Mouse (Mus musculus): ENCODE results near the gene Dytn. TPM values are rescaled to one million over a fixed set of nuclear protein-coding genes. Genes with fewer than 3 reads are reported as not detected.
"Not testable (repeated sequence)": the region's sequence is repeated elsewhere in the genome, so short reads cannot be mapped to it uniquely, and the experiment has no call there.

The Dytn gene
- polyA plus RNA-seq, 1 experiment from 2014 or later: 0.19 TPM

DNA sequence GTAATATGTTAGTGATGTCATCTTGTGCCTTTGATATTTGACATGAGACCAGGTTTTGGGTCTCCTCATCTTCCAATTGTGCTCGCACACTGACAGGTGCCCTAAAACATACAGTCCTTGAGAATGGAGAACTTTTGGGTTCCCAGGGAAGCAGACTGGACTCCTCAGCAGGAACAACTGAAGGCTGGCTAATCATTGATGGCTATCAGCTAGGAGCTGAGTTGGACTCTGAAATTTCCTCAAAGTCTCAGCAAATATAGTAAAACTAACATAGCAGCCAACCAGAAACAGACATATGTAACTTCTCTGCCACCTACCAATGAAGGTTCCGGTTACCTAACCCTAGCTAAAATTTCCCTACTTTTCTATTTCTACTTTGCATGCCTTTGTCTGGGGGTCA, 20.6 kb downstream of the Dytn start:
- ATAC-seq (ENCODE audit: insufficient number of reproducible peaks, insufficient read depth, low FRiP score, low TSS enrichment): no peak
- Histone ChIP-seq H3K36me3 (no peaks in the 10 kb centered on the region), H3K4me3 (no peak overlapping the region), H3K27me3 (no peaks in the 10 kb centered on the region), H3K9me3 (no peaks in the 10 kb centered on the region), H3K4me1 (peaks cover 5% of the 10 kb centered on the region), H3K9ac (no peak overlapping the region), H3K27ac (no peak overlapping the region), H3K4me2 (replicated peaks) (no peak overlapping the region)
- 95% methylated on average over 2 of the region's 2 CpGs for WGBS

- H3K9ac ChIP-seq: no peak overlapping the region
- 1% methylated on average over 7 of the region's 7 CpGs for WGBS
- ATAC-seq (ENCODE audit: insufficient number of reproducible peaks, insufficient read depth, low FRiP score, low TSS enrichment): no peak
- H3K27ac ChIP-seq: no peak overlapping the region
- H3K36me3 ChIP-seq: no peaks in the 10 kb centered on the region
- H3K4me1 ChIP-seq: no peaks in the 10 kb centered on the region
- H3K4me2 ChIP-seq (replicated peaks): no peak overlapping the region
- no peaks in the 10 kb centered on the region for H3K27me3 ChIP-seq
- H3K4me3 ChIP-seq: no peak overlapping the region
- no peaks in the 10 kb centered on the region for H3K9me3 ChIP-seq
Measured at GRCm38 (mm10) chr1:63659591-63659990, 27.1 kb downstream of the Dytn start.

DNA sequence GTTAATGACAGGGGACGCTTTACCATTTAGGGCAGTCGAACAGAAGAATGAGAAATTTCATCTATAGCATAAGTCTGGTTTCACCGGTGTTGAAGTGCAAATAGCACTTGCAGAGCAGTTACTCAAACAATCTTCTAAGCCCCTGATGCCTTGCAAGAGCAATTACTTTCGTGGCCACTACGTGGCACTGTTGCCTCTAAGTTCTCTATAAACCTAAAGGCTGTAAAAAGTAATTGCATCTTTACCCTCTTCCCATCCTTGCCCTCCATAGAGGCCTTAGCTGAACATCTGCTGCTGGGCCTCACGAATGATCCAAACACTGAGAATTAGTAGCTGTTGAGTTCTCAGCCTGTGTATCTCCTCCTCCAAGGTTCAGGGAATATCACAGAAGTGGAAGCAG, 28.7 kb downstream of the Dytn start:
- no peak overlapping the region for H3K4me3 ChIP-seq
- H3K27ac ChIP-seq: no peak overlapping the region
- no peak overlapping the region for H3K9ac ChIP-seq
- H3K4me1 ChIP-seq: no peaks in the 10 kb centered on the region
- 16% methylated on average over 6 of the region's 6 CpGs for WGBS
- no peaks in the 10 kb centered on the region for H3K36me3 ChIP-seq
- H3K9me3 ChIP-seq: no peaks in the 10 kb centered on the region
- no peaks in the 10 kb centered on the region for H3K27me3 ChIP-seq
- ATAC-seq (ENCODE audit: insufficient number of reproducible peaks, insufficient read depth, low FRiP score, low TSS enrichment): no peak
- no peak overlapping the region for H3K4me2 ChIP-seq (replicated peaks)

DNA sequence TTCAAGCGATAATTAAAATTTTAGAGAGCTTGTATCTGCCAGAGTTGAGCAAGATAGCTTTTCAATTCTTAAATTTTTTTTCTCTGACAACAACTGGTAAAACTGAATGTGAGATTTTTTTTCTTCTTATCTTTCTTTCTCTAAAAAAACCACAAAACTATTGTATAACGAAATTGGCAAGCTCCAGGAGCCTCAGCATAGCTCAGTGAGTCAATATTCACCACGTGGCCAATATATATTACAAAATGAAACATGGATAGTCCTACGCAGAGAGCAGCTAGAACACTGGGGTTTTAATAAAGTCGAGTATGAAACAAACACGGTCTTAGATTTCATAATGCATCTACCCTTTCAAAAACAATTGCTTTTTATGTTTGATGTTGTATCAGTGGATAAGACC, 46.8 kb downstream of the Dytn start:
- Histone ChIP-seq H3K36me3 (no peaks in the 10 kb centered on the region), H3K9ac (no peak overlapping the region), H3K27me3 (no peaks in the 10 kb centered on the region), H3K9me3 (no peaks in the 10 kb centered on the region), H3K4me2 (replicated peaks) (no peak overlapping the region), H3K4me3 (no peak overlapping the region), H3K27ac (no peak overlapping the region), H3K4me1 (no peaks in the 10 kb centered on the region)
- no peak for ATAC-seq (ENCODE audit: insufficient number of reproducible peaks, insufficient read depth, low FRiP score, low TSS enrichment)
- 79% methylated on average over 6 of the region's 6 CpGs for WGBS

DNA sequence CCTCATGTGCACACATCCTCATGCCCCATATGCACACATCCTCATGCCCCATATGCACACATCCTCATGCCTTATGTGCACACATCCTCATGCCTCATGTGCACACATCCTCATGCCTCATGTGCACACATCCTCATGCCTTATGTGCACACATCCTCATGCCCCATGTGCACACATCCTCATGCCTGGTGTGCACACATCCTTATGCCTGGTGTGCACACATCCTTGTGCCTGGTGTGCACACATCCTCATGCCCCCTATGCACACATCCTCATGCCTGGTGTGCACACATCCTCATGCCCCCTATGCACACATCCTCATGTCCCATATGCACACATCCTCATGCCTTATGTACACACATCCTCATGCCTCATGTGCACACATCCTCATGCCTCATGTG, 56.3 kb downstream of the Dytn start:
- H3K27ac ChIP-seq; ATAC-seq (ENCODE audit: insufficient number of reproducible peaks, insufficient read depth, low FRiP score, low TSS enrichment); H3K4me1 ChIP-seq; H3K9me3 ChIP-seq; H3K4me3 ChIP-seq; H3K4me2 ChIP-seq (replicated peaks); H3K9ac ChIP-seq; H3K27me3 ChIP-seq; H3K36me3 ChIP-seq: not testable (repeated sequence)

DNA sequence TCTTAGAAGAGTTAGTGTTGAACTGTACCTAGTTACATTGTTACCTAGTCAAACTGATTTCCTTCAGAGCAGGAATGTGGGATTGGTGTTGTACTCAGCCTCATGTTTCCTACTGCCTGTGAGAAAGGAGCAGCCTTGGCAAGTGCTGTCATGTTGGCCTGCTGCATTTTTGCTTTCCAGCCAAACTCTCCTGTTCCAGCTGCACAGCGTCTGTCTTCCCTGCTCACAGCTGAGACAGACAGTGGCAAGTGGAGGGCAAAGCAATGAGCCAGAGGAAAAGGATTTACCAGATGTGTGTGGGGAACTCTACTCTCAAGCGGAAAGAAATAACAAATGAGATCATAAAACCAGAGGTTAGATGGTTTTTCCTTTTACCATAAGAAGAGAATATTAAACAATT, 58.5 kb downstream of the Dytn start:
- Histone ChIP-seq H3K4me2 (replicated peaks) (no peak overlapping the region), H3K4me1 (no peaks in the 10 kb centered on the region), H3K9ac (no peak overlapping the region), H3K27ac (no peak overlapping the region), H3K9me3 (no peaks in the 10 kb centered on the region), H3K36me3 (no peaks in the 10 kb centered on the region), H3K4me3 (no peak overlapping the region), H3K27me3 (no peaks in the 10 kb centered on the region)
- WGBS: 41% methylated on average over 2 of the region's 2 CpGs
- no peak; the same call in 1 of the 2 replicates for ATAC-seq (ENCODE audit: insufficient number of reproducible peaks, insufficient read depth, low FRiP score, low TSS enrichment)

GRCm38 (mm10) chr1:63615668-63616067, 71.1 kb downstream of the Dytn start, which contains the start of gene Gm39653:
TSS of gene Gm39653 (plus strand) at chr1:63615968.
- Histone ChIP-seq H3K27ac (no peak within 1 kb of the TSS), H3K27me3 (peaks cover 7% of the 10 kb centered on the region; the same call in 1 of the 2 replicates), H3K4me1 (no peaks in the 10 kb centered on the region), H3K36me3 (no peaks in the 10 kb centered on the region), H3K4me2 (replicated peaks) (no peak within 1 kb of the TSS), H3K4me3 (no peak within 1 kb of the TSS), H3K9me3 (no peaks in the 10 kb centered on the region), H3K9ac (no peak within 1 kb of the TSS)
- WGBS: 74% methylated on average over 3 of the region's 3 CpGs
- ATAC-seq (ENCODE audit: insufficient number of reproducible peaks, insufficient read depth, low FRiP score, low TSS enrichment): no peak

- Histone ChIP-seq H3K4me2 (replicated peaks) (no peak overlapping the region), H3K4me1 (no peaks in the 10 kb centered on the region), H3K4me3 (no peak overlapping the region), H3K27me3 (peaks cover 7% of the 10 kb centered on the region; the same call in 1 of the 2 replicates), H3K9me3 (no peaks in the 10 kb centered on the region), H3K36me3 (no peaks in the 10 kb centered on the region), H3K9ac (no peak overlapping the region), H3K27ac (no peak overlapping the region)
- under 1% methylated on average over 11 of the region's 11 CpGs for WGBS
- ATAC-seq (ENCODE audit: insufficient number of reproducible peaks, insufficient read depth, low FRiP score, low TSS enrichment): no peak
Measured at GRCm38 (mm10) chr1:63614594-63614993, 72.1 kb downstream of the Dytn start.

- no peak for ATAC-seq (ENCODE audit: insufficient number of reproducible peaks, insufficient read depth, low FRiP score, low TSS enrichment)
Measured at GRCm38 (mm10) chr1:63609613-63610012, 77.1 kb downstream of the Dytn start.

GRCm38 (mm10) chr1:63603870-63604500, 82.7 kb downstream of the Dytn start:
- Histone ChIP-seq H3K27me3 (no peaks in the 10 kb centered on the region; the same call in 1 of the 2 replicates), H3K9ac (no peak overlapping the region), H3K27ac (no peak overlapping the region), H3K4me2 (replicated peaks) (no peak overlapping the region), H3K9me3 (no peaks in the 10 kb centered on the region), H3K4me3 (no peak overlapping the region), H3K36me3 (no peaks in the 10 kb centered on the region), H3K4me1 (no peaks in the 10 kb centered on the region)
- 62% methylated on average over 3 of the region's 3 CpGs for WGBS
- no peak for ATAC-seq (ENCODE audit: insufficient number of reproducible peaks, insufficient read depth, low FRiP score, low TSS enrichment)

More at GRCm38 (mm10) chr1:63609613-63610012, 77.1 kb downstream of the Dytn start:
- Histone ChIP-seq H3K27ac (no peak overlapping the region), H3K4me1 (no peaks in the 10 kb centered on the region), H3K9me3 (no peaks in the 10 kb centered on the region), H3K27me3 (peaks cover 7% of the 10 kb centered on the region; the same call in 1 of the 2 replicates), H3K4me2 (replicated peaks) (no peak overlapping the region), H3K36me3 (no peaks in the 10 kb centered on the region), H3K4me3 (no peak overlapping the region), H3K9ac (no peak overlapping the region)
- 90% methylated on average over 4 of the region's 4 CpGs for WGBS

GRCm38 (mm10) chr1:63586869-63587268, 99.9 kb downstream of the Dytn start:
- WGBS: 76% methylated on average over 7 of the region's 7 CpGs
- no peak overlapping the region for H3K27ac ChIP-seq
- ATAC-seq (ENCODE audit: insufficient number of reproducible peaks, insufficient read depth, low FRiP score, low TSS enrichment): no peak
- H3K9ac ChIP-seq: no peak overlapping the region
- H3K27me3 ChIP-seq: no peaks in the 10 kb centered on the region
- H3K36me3 ChIP-seq: no peaks in the 10 kb centered on the region
- H3K4me3 ChIP-seq: no peak overlapping the region
- no peak overlapping the region for H3K4me2 ChIP-seq (replicated peaks)
- no peaks in the 10 kb centered on the region for H3K9me3 ChIP-seq
- no peaks in the 10 kb centered on the region for H3K4me1 ChIP-seq

DNA sequence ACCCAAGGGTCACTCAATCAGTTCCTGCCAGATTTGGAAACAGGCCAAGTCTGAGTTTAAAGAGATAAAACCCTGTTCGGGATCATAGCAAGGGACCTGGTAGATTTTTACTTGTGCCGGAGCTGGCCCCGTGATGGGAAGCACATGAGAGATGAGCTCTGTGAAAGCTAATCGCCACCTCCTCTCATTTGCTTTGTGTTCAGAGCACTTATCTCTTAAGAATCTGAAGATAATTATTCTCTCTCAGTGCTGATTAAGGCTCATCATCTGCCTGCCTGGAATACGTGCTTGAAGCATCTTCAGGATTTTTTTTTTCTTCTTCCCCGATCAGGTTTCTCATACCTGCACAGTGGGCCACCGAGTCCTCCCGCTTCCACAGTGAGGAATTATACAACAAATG, 107.6 kb downstream of the Dytn start:
- Histone ChIP-seq H3K27me3 (no peaks in the 10 kb centered on the region), H3K4me1 (0 out of 2 replicates have a peak, but pooled peaks cover 2% of the 10 kb centered on the region), H3K4me3 (no peak overlapping the region), H3K9me3 (no peaks in the 10 kb centered on the region), H3K27ac (no peak overlapping the region), H3K4me2 (replicated peaks) (no peak overlapping the region), H3K36me3 (no peaks in the 10 kb centered on the region), H3K9ac (no peak overlapping the region)
- ATAC-seq (ENCODE audit: insufficient number of reproducible peaks, insufficient read depth, low FRiP score, low TSS enrichment): no peak
- 81% methylated on average over 8 of the region's 8 CpGs for WGBS

Measured in embryonic facial prominence, embryonic 12.5 days (tissue).